ENCODE assay signal across 1 mouse cellular context in the genomic region with DNA sequence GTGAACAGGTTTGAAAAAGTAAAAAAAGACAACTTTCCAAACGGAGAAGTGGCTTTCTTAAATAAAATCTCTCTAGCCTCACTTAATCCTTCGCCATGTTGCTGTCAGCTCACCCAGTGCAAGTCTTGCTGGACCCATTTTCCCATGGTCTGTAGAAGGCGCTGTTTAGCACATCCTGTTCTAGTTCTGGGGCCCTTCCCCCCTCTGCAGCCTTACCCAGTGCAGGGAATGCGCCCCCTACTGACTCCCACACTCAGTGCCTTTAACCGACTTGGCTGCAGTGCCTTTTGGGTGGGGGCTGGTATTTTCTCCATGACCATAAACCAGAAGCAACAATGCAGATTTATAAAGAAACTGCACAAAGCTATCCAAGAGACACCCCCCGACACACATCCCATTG.
TF ChIP-seq lines count a peak whose summit lies in the region.

No protein-coding gene starts in this region.

TF ChIP-seq in MEL, 35 proteins besides CTCF, POLR2A, EP300 and RAD21 (continued from another document):
- TF ChIP-seq UBTF (IDR thresholded peaks at IDR 0.05; ENCODE audit: borderline replicate concordance, insufficient read depth, low read depth, low read length) (no peak), POLR2AphosphoS2 (IDR thresholded peaks at IDR 0.05; ENCODE audit: low read length) (no peak), MAFK (IDR thresholded peaks at IDR 0.05; ENCODE audit: borderline replicate concordance, low read depth, low read length) (no peak), MYB (IDR thresholded peaks at IDR 0.05; ENCODE audit: low read depth, low read length) (no peak), ZMIZ1 (IDR thresholded peaks at IDR 0.05; ENCODE audit: low read depth, low read length) (no peak), NRF1 (IDR thresholded peaks at IDR 0.05; ENCODE audit: insufficient read depth, low read depth, low read length, poor library complexity, severe bottlenecking) (no peak), POLR2AphosphoS5 (IDR thresholded peaks at IDR 0.05; ENCODE audit: borderline replicate concordance, low read depth, low read length) (no peak), ZC3H11A (IDR thresholded peaks at IDR 0.05; ENCODE audit: low read depth, low read length) (peak; percentile 42; the same call in 1 of the 2 replicates), ETS1 (IDR thresholded peaks at IDR 0.05; ENCODE audit: low read depth, low read length) (peak; percentile 68), RCOR1 (IDR thresholded peaks at IDR 0.05; ENCODE audit: low read depth, low read length) (peak; percentile 68), GATA1 (IDR thresholded peaks at IDR 0.05; ENCODE audit: low read depth, low read length) (no peak), SMC3 (IDR thresholded peaks at IDR 0.05; ENCODE audit: low read depth, low read length) (peak; percentile 50), HCFC1 (IDR thresholded peaks at IDR 0.05; ENCODE audit: low read depth, low read length) (peak; percentile 77), KAT2A (conservative IDR thresholded peaks at IDR 0.05; ENCODE audit: low read depth, low read length) (no peak; the same call in 1 of the 2 replicates), BHLHE40 (IDR thresholded peaks at IDR 0.05; ENCODE audit: borderline replicate concordance, low read depth, low read length) (peak; percentile 76), MXI1 (IDR thresholded peaks at IDR 0.05; ENCODE audit: low read depth, low read length) (peak; percentile 86), SIN3A (IDR thresholded peaks at IDR 0.05; ENCODE audit: low read length) (peak; percentile 92), E2F4 (IDR thresholded peaks at IDR 0.05; ENCODE audit: borderline replicate concordance, low read depth, low read length) (no peak), GABPA (IDR thresholded peaks at IDR 0.05; ENCODE audit: low read depth, low read length) (0 out of 2 replicates have a peak, but pooled peaks have one; percentile 28), TBP (IDR thresholded peaks at IDR 0.05; ENCODE audit: low read depth, low read length) (peak; percentile 57), TCF12 (IDR thresholded peaks at IDR 0.05; ENCODE audit: low read depth, low read length) (peak; percentile 70), NELFE (IDR thresholded peaks at IDR 0.05; ENCODE audit: low read depth, low read length) (peak; percentile 35; the same call in 1 of the 2 replicates), USF2 (IDR thresholded peaks at IDR 0.05; ENCODE audit: borderline replicate concordance in 1 of 2, insufficient read depth in 1 of 2, low read depth in 1 of 2, low read length in 2 of 2) (no peak; a peak in 1 of 4 replicates), MAZ (IDR thresholded peaks at IDR 0.05; ENCODE audit: low read depth, low read length) (peak; percentile 97), MEF2A (IDR thresholded peaks at IDR 0.05; ENCODE audit: extremely low read depth, insufficient replicate concordance, low read depth, low read length, poor library complexity, severe bottlenecking) (0 out of 2 replicates have a peak, but pooled peaks have one; percentile 26), TAL1 (IDR thresholded peaks at IDR 0.05; ENCODE audit: low read length) (no peak), ZNF384 (IDR thresholded peaks at IDR 0.05; ENCODE audit: low read depth, low read length) (peak; percentile 44; the same call in 1 of the 2 replicates), CHD1 (IDR thresholded peaks at IDR 0.05; ENCODE audit: low read depth, low read length) (no peak; the same call in 1 of the 2 replicates), CHD2 (IDR thresholded peaks at IDR 0.05; ENCODE audit: low read length) (peak; percentile 90), MAX (IDR thresholded peaks at IDR 0.05; ENCODE audit: low read length) (peak; percentile 59), ZKSCAN1 (IDR thresholded peaks at IDR 0.05; ENCODE audit: low read depth, low read length) (no peak)
